In the genomic region with DNA sequence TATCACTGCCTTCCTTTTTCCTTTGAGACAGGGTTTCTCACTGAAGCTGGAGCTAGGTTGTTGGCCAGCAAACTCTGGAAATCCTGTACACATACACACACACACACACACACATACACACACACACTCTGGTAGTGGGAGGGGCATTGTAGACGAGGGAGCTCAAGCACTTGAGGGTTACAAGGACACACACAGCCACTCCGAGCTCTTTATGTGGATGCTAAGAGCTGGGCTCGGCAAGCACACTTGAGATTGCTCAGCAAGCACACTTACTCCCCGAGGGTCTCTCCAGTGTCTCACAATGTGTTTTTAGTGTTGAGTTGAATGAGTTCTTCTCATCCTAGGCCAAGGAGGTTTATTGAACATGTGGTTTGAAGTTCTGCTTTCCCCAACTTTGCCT, we compare ENCODE assay signal across 19 mouse cellular contexts.
DNase-seq lines count a peak whose midpoint lies in the region; ATAC-seq and TF ChIP-seq lines count a peak whose summit lies in the region.
"Had no signal": no experiment of that assay in that cellular context is flagged by ENCODE, and none has a peak within 500 bp of the region (broad histone marks: within the 10 kb centered on the region; RNA-seq: fewer than 3 reads in every experiment).

No protein-coding gene starts in this region.

- no peak overlapping the region for H3K9ac ChIP-seq in midbrain, embryonic 11.5 days (ENCODE audit: low read length)
- H3K9ac ChIP-seq in midbrain, embryonic 13.5 days (replicated peaks), result no peak overlapping the region
- no peak overlapping the region for H3K9ac ChIP-seq in lung, embryonic 14.5 days
- no peak overlapping the region for H3K9ac ChIP-seq in liver, embryonic 11.5 days (ENCODE audit: low read depth, low read length)
- H3K9ac ChIP-seq: embryonic facial prominence, embryonic 12.5 days; hindbrain, embryonic 13.5 days had no signal

- DNase-seq in midbrain, embryonic 11.5 days (ENCODE audit: low spot score, missing footprints), result peak; percentile 28
- DNase-seq in lung, embryonic 14.5 days, result peak; percentile 62
- peak; percentile 47 for DNase-seq in lung, postnatal 10 days
- peak; percentile 53 to 83 for DNase-seq in lung, postnatal 4 days
- no peak for DNase-seq in ovary, postnatal 36 days (ENCODE audit: low spot score)
- no peak for DNase-seq in liver, embryonic 11.5 days (ENCODE audit: low spot score)
- no peak for DNase-seq in cerebellum, postnatal 36 days
- DNase-seq: adrenal gland, adult 2 months; adrenal gland, postnatal 25 days; cerebellum, adult 2 months; cerebellum, postnatal 10 days; embryo, embryonic 11 days; gastrocnemius, postnatal 36 days; heart, postnatal 10 days; heart, postnatal 4 days had no signal

- no peak overlapping the region for H3K27ac ChIP-seq in midbrain, embryonic 11.5 days (ENCODE audit: low read depth, low read length)
- H3K27ac ChIP-seq in midbrain, embryonic 13.5 days, result no peak overlapping the region
- H3K27ac ChIP-seq in lung, embryonic 14.5 days (ENCODE audit: low read depth), result no peak overlapping the region
- no peak overlapping the region for H3K27ac ChIP-seq in liver, embryonic 11.5 days (ENCODE audit: low read depth, low read length)
- H3K27ac ChIP-seq: embryonic facial prominence, embryonic 12.5 days; hindbrain, embryonic 13.5 days had no signal

- no peaks in the 10 kb centered on the region for H3K27me3 ChIP-seq in midbrain, embryonic 11.5 days (ENCODE audit: control insufficient read depth, insufficient read depth, low read length)
- no peaks in the 10 kb centered on the region for H3K27me3 ChIP-seq in midbrain, embryonic 13.5 days
- no peaks in the 10 kb centered on the region for H3K27me3 ChIP-seq in lung, embryonic 14.5 days (ENCODE audit: insufficient read depth, low read length)
- H3K27me3 ChIP-seq in liver, embryonic 11.5 days (replicated peaks; ENCODE audit: control insufficient read depth, insufficient read depth, low read length), result no peaks in the 10 kb centered on the region
- H3K27me3 ChIP-seq: embryonic facial prominence, embryonic 12.5 days; hindbrain, embryonic 13.5 days had no signal

- 65% methylated on average over 4 of the region's 4 CpGs for WGBS in midbrain, embryonic 11.5 days
- WGBS in midbrain, embryonic 13.5 days, result 68% methylated on average over 4 of the region's 4 CpGs
- 43% methylated on average over 4 of the region's 4 CpGs for WGBS in lung, embryonic 14.5 days
- 64% methylated on average over 4 of the region's 4 CpGs for WGBS in liver, embryonic 11.5 days

- no peak for TF ChIP-seq CTCF in lung, embryonic 14.5 days (IDR thresholded peaks at IDR 0.05; ENCODE audit: low read depth)

- no peaks in the 10 kb centered on the region for H3K9me3 ChIP-seq in midbrain, embryonic 11.5 days (ENCODE audit: control insufficient read depth, low read length)
- no peaks in the 10 kb centered on the region for H3K9me3 ChIP-seq in midbrain, embryonic 13.5 days
- no peaks in the 10 kb centered on the region for H3K9me3 ChIP-seq in lung, embryonic 14.5 days (ENCODE audit: low read depth, low read length)
- no peaks in the 10 kb centered on the region for H3K9me3 ChIP-seq in liver, embryonic 11.5 days (ENCODE audit: control insufficient read depth, low read length)
- H3K9me3 ChIP-seq: embryonic facial prominence, embryonic 12.5 days; hindbrain, embryonic 13.5 days had no signal

- no peaks in the 10 kb centered on the region for H3K36me3 ChIP-seq in midbrain, embryonic 11.5 days (ENCODE audit: control insufficient read depth, insufficient read depth, low read length)
- H3K36me3 ChIP-seq in midbrain, embryonic 13.5 days, result no peaks in the 10 kb centered on the region
- H3K36me3 ChIP-seq in lung, embryonic 14.5 days (ENCODE audit: insufficient read depth), result no peaks in the 10 kb centered on the region
- no peaks in the 10 kb centered on the region for H3K36me3 ChIP-seq in liver, embryonic 11.5 days (ENCODE audit: control insufficient read depth, insufficient read depth, low read length)
- H3K36me3 ChIP-seq: embryonic facial prominence, embryonic 12.5 days; hindbrain, embryonic 13.5 days had no signal

- no peaks in the 10 kb centered on the region for H3K4me1 ChIP-seq in midbrain, embryonic 11.5 days (ENCODE audit: control insufficient read depth, insufficient read depth, low read length)
- H3K4me1 ChIP-seq in midbrain, embryonic 13.5 days (replicated peaks), result no peaks in the 10 kb centered on the region
- H3K4me1 ChIP-seq in lung, embryonic 14.5 days (ENCODE audit: insufficient read depth), result no peaks in the 10 kb centered on the region; the same call in 1 of the 2 replicates
- H3K4me1 ChIP-seq in liver, embryonic 11.5 days (replicated peaks; ENCODE audit: control insufficient read depth, insufficient read depth, low read length), result no peaks in the 10 kb centered on the region

- H3K4me2 ChIP-seq in midbrain, embryonic 11.5 days, result no peak overlapping the region
- no peak overlapping the region for H3K4me2 ChIP-seq in midbrain, embryonic 13.5 days (replicated peaks)
- H3K4me2 ChIP-seq in lung, embryonic 14.5 days, result no peak overlapping the region
- H3K4me2 ChIP-seq in liver, embryonic 11.5 days, result no peak overlapping the region
- H3K4me2 ChIP-seq: embryonic facial prominence, embryonic 12.5 days; hindbrain, embryonic 13.5 days had no signal

- H3K4me3 ChIP-seq in midbrain, embryonic 11.5 days (ENCODE audit: low read depth, low read length), result no peak overlapping the region
- no peak overlapping the region for H3K4me3 ChIP-seq in midbrain, embryonic 13.5 days (replicated peaks)
- H3K4me3 ChIP-seq in lung, embryonic 14.5 days (ENCODE audit: low read depth, low read length), result no peak overlapping the region
- H3K4me3 ChIP-seq in liver, embryonic 11.5 days (ENCODE audit: low read depth, low read length), result no peak overlapping the region
- H3K4me3 ChIP-seq: embryonic facial prominence, embryonic 12.5 days; hindbrain, embryonic 13.5 days had no signal

- no peak for ATAC-seq in midbrain, embryonic 11.5 days (ENCODE audit: low FRiP score)
- no peak for ATAC-seq in midbrain, embryonic 13.5 days
- ATAC-seq in lung, embryonic 14.5 days (ENCODE audit: insufficient read depth), result peak; percentile 83; the same call in 1 of the 2 replicates
- ATAC-seq in liver, embryonic 11.5 days (replicated peaks; ENCODE audit: low FRiP score), result no peak
- ATAC-seq: forebrain, embryonic 16.5 days had no signal

Comparison
In these comparisons a context has a peak if more than half of its experiments do, and no peak if none do; other contexts are left out.
1. DNase-seq: peak in midbrain, embryonic 11.5 days (single experiment), lung, embryonic 14.5 days (single experiment), lung, postnatal 10 days (single experiment) and lung, postnatal 4 days (2 of 2); none in ovary, postnatal 36 days (single experiment), liver, embryonic 11.5 days (single experiment) and cerebellum, postnatal 36 days (0 of 2).